Mouse (Mus musculus): ENCODE results near the gene Map3k19. TPM values are rescaled to one million over a fixed set of nuclear protein-coding genes. Genes with fewer than 3 reads are reported as not detected.

Map3k19 gene
- total RNA-seq, 2 experiments from 2014 or later = 3.5 to 4.6 TPM

Other genes with a start within 250 kb of the Map3k19 start
- gene Tmem163, start 175.5 kb downstream of the Map3k19 start, total RNA-seq (2021) = 10 to 100 TPM; 22.9 to 31.9 TPM
- gene Acmsd, start 125.6 kb downstream of the Map3k19 start, total RNA-seq (2021) = not detected
- 10 to 100 TPM; 50.5 to 54.4 TPM for gene Ccnt2, start 80.9 kb downstream of the Map3k19 start, total RNA-seq (2021)
- gene Rab3gap1, start 13.7 kb upstream of the Map3k19 start, total RNA-seq (2021) = 10 to 100 TPM; 46.7 to 49.8 TPM
- 1 to 10 TPM; 8.0 to 9.0 TPM for gene Zranb3, start 248.0 kb upstream of the Map3k19 start, total RNA-seq (2021)
- 100 to 1,000 TPM; 242 to 249 TPM for gene R3hdm1, start 248.3 kb upstream of the Map3k19 start, total RNA-seq (2021)

All from layer of hippocampus, postnatal 10 days (tissue).